Mouse (Mus musculus): ENCODE measurements around the gene Kmt2e.

GRCm38 (mm10) chr5:23523936-23524335, 89.7 kb downstream of the Kmt2e start:
- TF ChIP-seq TAL1 (IDR thresholded peaks at IDR 0.05; ENCODE audit: low read length) (no peak), CTCF (IDR thresholded peaks at IDR 0.05 in 2 of 3, conservative IDR thresholded peaks at IDR 0.05 in 1 of 3; ENCODE audit: control insufficient read depth in 1 of 3, insufficient read depth in 1 of 3, low read depth in 2 of 3, low read length in 3 of 3, poor library complexity in 1 of 3, severe bottlenecking in 1 of 3) (no peak), NRF1 (IDR thresholded peaks at IDR 0.05; ENCODE audit: insufficient read depth, low read depth, low read length, poor library complexity, severe bottlenecking) (no peak), MAFK (IDR thresholded peaks at IDR 0.05; ENCODE audit: borderline replicate concordance, low read depth, low read length) (no peak), POLR2A (IDR thresholded peaks at IDR 0.05; ENCODE audit: control insufficient read depth in 1 of 2, insufficient read depth in 1 of 2, low read depth in 1 of 2, low read length in 2 of 2, poor library complexity in 1 of 2) (no peak)
